Mouse (Mus musculus) MEL-GATA-1-ER (cell line): Measurements from ENCODE around the gene Pak2.
A peak's percentile ranks its signal among the peaks of the same experiment; 100 is the strongest.

Experiments used
- DNase-seq: peaks from one replicate; pipeline ENCODE4 v3.0.0-alpha.2; 2012; ENCODE audit warnings: low read depth; ENCODE audit errors: extremely low read depth

Pak2 gene

DNA sequence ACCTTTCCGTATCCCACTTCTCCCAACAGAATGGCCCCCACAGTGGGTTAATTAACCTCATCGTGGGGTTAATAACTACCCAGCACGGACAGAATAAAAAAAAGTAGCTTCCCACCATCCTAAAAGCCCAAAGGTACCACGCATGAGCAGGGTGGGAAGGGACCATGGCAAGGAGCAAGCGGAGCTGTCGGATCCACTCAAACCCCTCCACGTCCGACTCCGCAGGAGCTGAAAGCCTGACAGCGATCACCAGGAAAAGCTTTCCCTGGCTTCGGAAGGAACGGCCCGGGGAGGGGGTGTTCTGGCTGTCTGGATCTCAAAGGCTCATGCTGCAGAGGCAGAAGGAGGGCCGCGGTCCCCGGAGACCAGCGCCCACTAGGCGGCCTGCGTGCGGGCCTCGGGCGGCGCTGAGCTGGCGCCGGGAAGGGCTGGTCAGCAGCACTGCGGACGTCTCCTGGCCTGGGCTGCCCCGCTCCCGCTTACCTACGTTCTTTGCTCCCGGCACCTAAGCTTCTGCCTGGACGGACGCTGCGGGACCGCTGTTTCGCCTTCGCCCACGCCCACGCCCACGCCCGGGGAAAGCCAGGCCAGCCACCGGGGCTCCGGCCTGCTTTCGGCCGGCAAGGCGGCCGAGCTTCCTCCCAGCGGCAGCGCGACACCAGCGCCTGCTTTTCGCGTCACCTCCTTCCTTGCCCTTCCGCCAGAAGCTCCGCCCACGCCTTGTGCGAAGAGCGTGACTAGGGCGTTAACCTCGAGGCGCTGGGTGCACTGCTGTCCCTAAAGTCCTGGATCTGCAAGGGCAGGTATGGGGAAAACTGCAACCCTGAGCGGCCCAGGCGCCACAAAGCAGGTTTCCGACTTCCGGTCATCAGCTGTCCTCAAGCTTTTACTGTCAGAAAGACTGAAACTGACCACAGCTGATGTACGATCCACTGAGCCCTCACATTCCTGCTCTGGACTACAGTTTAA is 76.3 kb downstream of the Pak2 start, which contains the start of gene Senp5:
Gene Senp5 (minus strand): TSS at position 779 of the 969 bp plus-strand sequence.
- peak; percentile 87 for DNase-seq

DNA sequence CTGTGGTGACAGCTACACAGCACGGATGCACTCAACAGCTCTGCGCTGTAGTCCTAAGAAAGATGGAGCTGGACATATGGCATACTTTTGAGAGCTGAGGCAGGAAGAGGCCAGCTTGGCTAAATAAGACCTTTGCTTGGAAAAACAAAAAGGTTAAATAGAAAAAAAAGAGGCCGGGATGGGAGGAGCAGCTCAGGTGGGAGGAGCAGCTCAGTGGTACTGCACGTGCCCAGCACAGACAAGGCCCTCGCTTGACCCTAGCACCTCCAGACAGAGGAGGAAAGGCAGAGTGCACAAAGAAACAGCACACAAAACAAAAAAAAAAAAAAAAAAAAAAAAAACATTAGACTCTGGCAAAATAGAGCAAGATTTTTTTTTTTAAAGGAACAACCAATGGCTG is 82.8 kb downstream of the Pak2 start:
- DNase-seq = no peak

GRCm38 (mm10) chr16:31993946-31994345 is 85.2 kb downstream of the Pak2 start:
- DNase-seq = no peak

DNA sequence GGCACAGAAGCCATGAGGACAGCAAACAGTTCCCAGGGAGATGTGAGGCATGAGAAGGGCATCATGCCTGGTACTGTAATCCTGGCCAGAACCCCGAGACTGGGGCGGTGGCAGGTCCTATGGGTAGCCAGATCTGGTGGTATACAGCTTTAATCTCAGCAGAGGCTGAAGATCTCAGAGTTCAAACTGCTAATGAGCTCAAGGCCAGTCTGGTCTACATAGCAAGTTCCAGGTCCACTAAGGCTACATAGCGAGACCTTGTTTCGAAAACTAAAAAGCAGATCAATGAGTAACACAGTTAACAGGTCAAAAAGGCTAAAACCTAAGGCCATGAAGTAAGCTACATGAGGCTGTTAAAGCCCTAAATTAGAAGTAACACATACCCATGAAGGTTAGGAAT is 85.9 kb downstream of the Pak2 start:
- no peak for DNase-seq

- DNase-seq = peak; percentile 16
These were observed 87.1 kb downstream of the Pak2 start for GRCm38 (mm10) chr16:31992039-31992438.

DNA sequence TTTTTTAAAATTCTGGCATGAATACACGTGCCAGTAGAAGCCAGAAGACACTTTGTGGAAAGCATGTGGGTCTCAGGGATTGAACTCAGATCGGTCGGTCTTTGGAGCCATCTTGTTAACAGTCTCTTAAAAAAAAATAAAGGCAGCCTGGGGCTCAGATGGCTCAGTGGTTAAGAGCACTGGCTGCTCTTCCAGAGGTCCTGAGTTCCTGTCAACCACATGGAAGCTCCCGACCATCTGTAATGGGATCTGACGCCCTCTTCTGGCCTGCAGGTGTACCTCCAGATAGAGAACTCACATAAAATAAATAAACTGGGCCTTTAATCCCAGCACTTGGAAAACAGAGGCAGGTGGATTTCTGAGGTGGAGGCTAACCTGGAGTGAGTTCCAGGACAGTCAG is 98.2 kb downstream of the Pak2 start:
- no peak for DNase-seq

GRCm38 (mm10) chr16:31979501-31979900 is 99.6 kb downstream of the Pak2 start:
- DNase-seq = no peak

- no peak for DNase-seq
These were observed 103.9 kb downstream of the Pak2 start for GRCm38 (mm10) chr16:31975258-31975657.
